Mouse (Mus musculus): ENCODE results near the gene Tmem94.

GRCm38 (mm10) chr11:115752653-115753052, 12.6 kb upstream of the Tmem94 start:
- TF ChIP-seq POLR2A (IDR thresholded peaks at IDR 0.05; ENCODE audit: control insufficient read depth in 1 of 2, insufficient read depth in 1 of 2, low read depth in 1 of 2, low read length in 2 of 2, poor library complexity in 1 of 2) (no peak), MXI1 (IDR thresholded peaks at IDR 0.05; ENCODE audit: low read depth, low read length) (no peak), POLR2AphosphoS2 (IDR thresholded peaks at IDR 0.05; ENCODE audit: low read length) (no peak), CHD2 (IDR thresholded peaks at IDR 0.05; ENCODE audit: low read length) (no peak), CTCF (IDR thresholded peaks at IDR 0.05 in 2 of 3, conservative IDR thresholded peaks at IDR 0.05 in 1 of 3; ENCODE audit: control insufficient read depth in 1 of 3, insufficient read depth in 1 of 3, low read depth in 2 of 3, low read length in 3 of 3, poor library complexity in 1 of 3, severe bottlenecking in 1 of 3) (no peak)
